Mouse (Mus musculus): ENCODE data around the gene Lamc1. TPM values are rescaled to one million over a fixed set of nuclear protein-coding genes. Genes with fewer than 3 reads are reported as not detected.
"Not testable (repeated sequence)": the region's sequence is repeated elsewhere in the genome, so short reads cannot be mapped to it uniquely, and the experiment has no call there.

Lamc1 gene
- 10 to 100 TPM; 11.6 to 12.5 TPM for polyA plus RNA-seq (2017; shearing (Covaris generic))

GRCm38 (mm10) chr1:153332444-153333295 lies at the start of gene Lamc1:
Gene Lamc1 (minus strand): TSS chr1:153332786.
- ATAC-seq: peak; percentile 60

GRCm38 (mm10) chr1:153380746-153381282 lies 48.2 kb upstream of the Lamc1 start:
- no peak for ATAC-seq

GRCm38 (mm10) chr1:153379832-153380231 lies 47.2 kb upstream of the Lamc1 start:
- ATAC-seq: peak; percentile 39

- ATAC-seq: no peak
Observed at GRCm38 (mm10) chr1:153378587-153378986, 46.0 kb upstream of the Lamc1 start.

- ATAC-seq: no peak
Observed at GRCm38 (mm10) chr1:153376446-153376845, 43.9 kb upstream of the Lamc1 start.

- no peak for ATAC-seq
Observed at GRCm38 (mm10) chr1:153374136-153374535, 41.5 kb upstream of the Lamc1 start.

- no peak for ATAC-seq
Observed at GRCm38 (mm10) chr1:153371846-153372245, 39.3 kb upstream of the Lamc1 start.

- ATAC-seq: no peak
Observed at GRCm38 (mm10) chr1:153369011-153369410, 36.4 kb upstream of the Lamc1 start.

- no peak for ATAC-seq
Observed at GRCm38 (mm10) chr1:153367048-153367447, 34.5 kb upstream of the Lamc1 start.

GRCm38 (mm10) chr1:153361926-153362325 lies 29.3 kb upstream of the Lamc1 start:
- ATAC-seq: no peak

- ATAC-seq: no peak
Observed at GRCm38 (mm10) chr1:153360556-153360955, 28.0 kb upstream of the Lamc1 start.

GRCm38 (mm10) chr1:153357218-153357617 lies 24.6 kb upstream of the Lamc1 start:
- ATAC-seq: no peak

GRCm38 (mm10) chr1:153354466-153354865 lies 21.9 kb upstream of the Lamc1 start:
- ATAC-seq: no peak

GRCm38 (mm10) chr1:153353736-153354430 lies 21.3 kb upstream of the Lamc1 start:
- ATAC-seq: no peak

- ATAC-seq: no peak
Observed at GRCm38 (mm10) chr1:153351034-153351433, 18.4 kb upstream of the Lamc1 start.

- ATAC-seq: no peak
Observed at GRCm38 (mm10) chr1:153347726-153348125, 15.1 kb upstream of the Lamc1 start.

GRCm38 (mm10) chr1:153347040-153347439 lies 14.5 kb upstream of the Lamc1 start:
- peak; percentile 61 for ATAC-seq

GRCm38 (mm10) chr1:153345699-153346291 lies 13.2 kb upstream of the Lamc1 start:
- ATAC-seq: no peak

GRCm38 (mm10) chr1:153345002-153345401 lies 12.4 kb upstream of the Lamc1 start:
- ATAC-seq: peak; percentile 48

GRCm38 (mm10) chr1:153335451-153335850 lies 2.9 kb upstream of the Lamc1 start:
- ATAC-seq: not testable (repeated sequence)

- ATAC-seq: peak; percentile 40
Observed at GRCm38 (mm10) chr1:153333296-153334121, 923 bp upstream of the Lamc1 start.

GRCm38 (mm10) chr1:153331796-153332443 lies 666 bp downstream of the Lamc1 start:
- ATAC-seq: peak; percentile 66

Data from CD4-positive, CD25-positive, alpha-beta regulatory T cell, adult 4 months (primary cell).